Mouse (Mus musculus) heart, postnatal 25 days (tissue): Measurements from ENCODE around the gene Rhbdd3. TPM values are rescaled to one million over a fixed set of nuclear protein-coding genes. Genes with fewer than 3 reads are reported as not detected.

Experiments used
- DNase-seq: peaks from one replicate; pipeline ENCODE4 v3.0.0; 2022; ENCODE audit warnings: low spot score
- intact Hi-C: fragments of 180-260 bp; cut with DNase I; formaldehyde crosslinking; loops from one replicate; pipeline ENCODE4 v1.15.1; 2025
- total RNA-seq, 2 experiments: library from RNA; stranded (reverse); gene quantifications; 2 replicates each; pipeline ENCODE4 v1.2.3; 2021

Gene Rhbdd3
- total RNA-seq, result 10 to 100 TPM; 21.4 to 21.6 TPM

DNA sequence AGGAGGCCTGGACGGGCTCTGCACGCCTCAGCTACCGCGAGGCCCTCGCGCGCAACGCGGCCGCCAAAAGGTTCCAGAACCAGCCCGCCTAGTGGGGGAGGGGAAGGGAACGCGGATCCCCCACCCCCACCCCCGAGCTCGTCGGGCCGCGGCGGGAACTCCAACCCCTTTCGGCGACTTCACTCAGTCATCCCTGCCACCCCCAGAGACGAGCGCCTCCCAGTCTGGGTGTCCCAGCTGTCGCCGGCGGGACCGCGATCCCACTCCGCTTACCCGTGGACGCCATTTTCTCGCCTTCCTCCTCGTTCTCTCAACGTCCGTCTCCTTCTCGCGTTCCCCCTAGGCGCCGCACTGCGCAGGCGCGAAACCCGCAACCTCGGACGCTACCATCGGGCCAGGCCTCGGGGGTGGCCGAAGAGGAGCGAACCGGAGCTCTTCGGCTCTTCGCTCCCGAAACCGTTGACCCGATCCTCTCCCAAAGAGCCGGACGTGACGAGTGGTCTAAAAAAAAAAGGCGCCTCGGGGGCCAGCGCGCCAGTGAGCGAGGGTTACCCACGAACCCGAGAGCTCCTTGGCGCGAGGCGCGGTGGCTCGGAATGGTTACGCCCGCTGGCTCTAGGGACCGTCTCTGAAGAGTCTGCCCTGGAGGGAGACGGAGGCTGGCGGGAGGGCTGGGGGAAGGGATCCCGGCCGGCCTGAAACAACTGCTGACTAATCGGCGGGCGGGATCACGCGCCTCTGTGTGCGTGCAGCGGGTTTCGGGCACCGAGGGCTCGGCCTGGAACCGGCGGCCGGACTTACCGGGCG is at the start of gene Rhbdd3, which contains the start of gene Ewsr1:
Gene Rhbdd3, plus strand, starts transcription at position 191 of the 807 bp plus-strand sequence.
Gene Ewsr1, minus strand, starts transcription at position 531 of the 807 bp plus-strand sequence.
- peak; percentile 94 for DNase-seq
- intact Hi-C loops, result loop anchor here (2.0 kb wide), 1 partner anchor 34 kb away; the partner anchor contains the start of gene Gas2l1

GRCm38 (mm10) chr11:5051629-5052028 is 47.1 kb upstream of the Rhbdd3 start:
- intact Hi-C loops, result no loop called here

DNA sequence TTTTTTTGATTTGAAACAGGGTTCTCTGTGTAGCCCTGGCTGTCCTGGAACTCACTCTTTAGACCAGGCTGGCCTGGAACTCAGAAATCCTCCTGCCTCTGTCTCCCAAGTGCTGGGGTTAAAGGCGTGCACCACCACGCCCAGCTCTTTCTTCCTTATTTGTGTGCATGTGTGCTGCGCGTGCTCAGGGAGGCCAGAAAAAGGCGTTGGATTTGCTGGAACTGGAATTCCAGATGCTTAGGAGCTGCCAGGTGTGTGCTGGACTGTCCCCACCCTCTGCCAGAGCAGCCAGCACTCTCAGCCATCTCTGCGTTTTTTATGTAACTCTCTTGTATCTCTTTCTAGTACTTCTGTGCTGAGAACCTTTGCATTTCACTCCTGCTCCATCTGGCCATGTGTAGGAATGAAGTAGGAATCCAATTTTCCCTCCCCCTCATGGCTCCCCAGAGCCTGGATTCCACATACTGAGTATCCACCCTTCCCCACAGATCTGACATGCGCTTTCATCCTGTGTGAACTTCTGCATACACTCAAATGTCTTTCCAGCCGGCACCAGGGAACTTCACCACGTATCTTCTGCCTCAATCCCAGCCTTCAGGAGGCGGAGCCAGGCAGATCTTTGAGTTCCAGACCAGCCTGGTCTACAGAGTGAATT is 46.4 kb upstream of the Rhbdd3 start:
- no peak for DNase-seq
- intact Hi-C loops, result no loop called here

More at GRCm38 (mm10) chr11:5051629-5052028, 47.1 kb upstream of the Rhbdd3 start:
- no peak for DNase-seq

- intact Hi-C loops, result no loop called here
- DNase-seq, result no peak
Observed at GRCm38 (mm10) chr11:5054151-5054550, 44.6 kb upstream of the Rhbdd3 start.

DNA sequence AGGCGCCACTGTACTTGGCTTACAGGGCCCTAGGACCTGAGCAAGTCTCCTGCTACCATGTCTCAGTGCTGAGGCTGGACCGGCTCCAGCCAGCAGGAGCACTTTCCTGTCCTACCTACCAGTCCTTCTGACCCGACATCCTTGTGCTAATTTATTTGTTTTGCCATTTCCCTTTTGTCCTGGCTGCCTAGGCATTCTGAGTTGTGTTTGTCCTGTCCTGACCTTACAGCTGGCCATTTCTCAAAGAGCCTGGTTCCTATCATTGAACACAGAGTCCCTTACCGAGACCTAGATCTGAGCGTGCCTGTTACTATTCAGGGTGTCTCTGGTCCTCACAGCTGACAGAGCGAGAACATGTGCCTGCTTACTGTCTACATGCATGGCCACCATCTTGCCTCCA is 43.9 kb upstream of the Rhbdd3 start:
- no peak for DNase-seq
- intact Hi-C loops, result no loop called here

- no peak for DNase-seq
- intact Hi-C loops, result no loop called here
Observed at GRCm38 (mm10) chr11:5055945-5056938, 42.5 kb upstream of the Rhbdd3 start.

GRCm38 (mm10) chr11:5057064-5057463 is 41.7 kb upstream of the Rhbdd3 start:
- no peak for DNase-seq
- intact Hi-C loops, result no loop called here

GRCm38 (mm10) chr11:5057541-5057855 is 41.2 kb upstream of the Rhbdd3 start:
- no peak for DNase-seq
- intact Hi-C loops, result no loop called here

DNA sequence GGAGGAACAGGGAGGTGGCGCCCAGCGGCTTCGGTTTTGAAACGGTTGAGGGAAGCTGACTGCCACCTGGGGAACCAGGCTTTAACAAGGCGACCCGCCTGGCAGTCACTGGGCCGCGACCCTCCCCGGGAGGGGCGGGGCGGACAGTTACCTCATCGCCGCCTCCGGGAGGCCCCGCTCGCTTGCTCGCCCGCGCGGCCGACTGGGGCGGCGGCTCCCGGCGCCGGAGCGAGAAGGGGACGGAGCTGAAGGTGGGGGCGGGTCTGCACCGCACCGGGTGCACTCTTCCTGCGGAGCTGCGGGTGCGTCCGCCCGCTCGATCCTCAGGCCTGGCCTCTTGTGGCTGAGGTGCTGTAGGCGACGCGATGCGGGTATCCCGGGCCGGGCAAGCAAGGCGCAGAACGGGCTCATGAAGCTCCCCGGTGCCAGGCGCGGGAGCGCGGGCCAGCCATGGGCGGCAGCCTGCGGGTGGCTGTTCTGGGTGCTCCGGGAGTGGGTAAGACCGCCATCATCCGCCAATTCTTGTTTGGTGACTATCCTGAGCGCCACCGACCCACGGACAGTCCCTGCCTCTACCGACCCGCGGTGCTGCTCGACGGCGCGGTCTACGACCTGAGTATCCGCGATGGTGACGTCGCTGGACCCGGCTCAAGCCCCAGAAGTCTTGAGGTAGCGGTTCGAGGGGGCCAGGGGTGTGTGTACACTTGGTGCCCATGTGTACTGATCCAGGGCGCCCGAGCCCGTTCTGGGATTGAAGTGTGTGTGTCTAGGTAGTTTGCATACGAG is 40.7 kb upstream of the Rhbdd3 start, which contains the start of gene Rasl10a:
Gene Rasl10a, plus strand, starts transcription at position 273 of the 786 bp plus-strand sequence.
- DNase-seq, result no peak
- intact Hi-C loops, result no loop called here

GRCm38 (mm10) chr11:5058783-5059182 is 39.9 kb upstream of the Rhbdd3 start:
- intact Hi-C loops, result no loop called here
- no peak for DNase-seq

- no peak for DNase-seq
- intact Hi-C loops, result no loop called here
Observed at GRCm38 (mm10) chr11:5059230-5059629, 39.5 kb upstream of the Rhbdd3 start.

DNA sequence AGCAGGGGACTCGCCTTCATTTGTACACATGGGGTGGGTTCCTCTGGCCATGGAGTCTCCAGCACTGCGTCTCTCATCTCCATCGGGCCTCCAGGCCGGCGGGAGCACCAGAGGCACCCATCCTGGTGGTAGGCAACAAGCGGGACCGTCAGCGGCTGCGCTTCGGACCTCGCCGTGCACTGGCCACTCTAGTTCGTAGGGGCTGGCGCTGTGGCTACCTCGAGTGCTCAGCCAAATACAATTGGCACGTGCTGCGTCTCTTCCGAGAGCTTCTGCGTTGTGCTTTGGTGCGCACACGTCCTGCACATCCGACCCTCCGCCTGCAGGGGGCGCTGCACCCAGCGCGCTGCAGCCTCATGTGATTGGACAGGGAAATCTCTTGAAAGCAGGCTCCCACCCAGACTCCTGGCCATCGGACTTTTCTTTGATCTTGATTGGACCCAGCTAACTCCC is 39.0 kb upstream of the Rhbdd3 start:
- intact Hi-C loops, result no loop called here
- DNase-seq, result no peak

DNA sequence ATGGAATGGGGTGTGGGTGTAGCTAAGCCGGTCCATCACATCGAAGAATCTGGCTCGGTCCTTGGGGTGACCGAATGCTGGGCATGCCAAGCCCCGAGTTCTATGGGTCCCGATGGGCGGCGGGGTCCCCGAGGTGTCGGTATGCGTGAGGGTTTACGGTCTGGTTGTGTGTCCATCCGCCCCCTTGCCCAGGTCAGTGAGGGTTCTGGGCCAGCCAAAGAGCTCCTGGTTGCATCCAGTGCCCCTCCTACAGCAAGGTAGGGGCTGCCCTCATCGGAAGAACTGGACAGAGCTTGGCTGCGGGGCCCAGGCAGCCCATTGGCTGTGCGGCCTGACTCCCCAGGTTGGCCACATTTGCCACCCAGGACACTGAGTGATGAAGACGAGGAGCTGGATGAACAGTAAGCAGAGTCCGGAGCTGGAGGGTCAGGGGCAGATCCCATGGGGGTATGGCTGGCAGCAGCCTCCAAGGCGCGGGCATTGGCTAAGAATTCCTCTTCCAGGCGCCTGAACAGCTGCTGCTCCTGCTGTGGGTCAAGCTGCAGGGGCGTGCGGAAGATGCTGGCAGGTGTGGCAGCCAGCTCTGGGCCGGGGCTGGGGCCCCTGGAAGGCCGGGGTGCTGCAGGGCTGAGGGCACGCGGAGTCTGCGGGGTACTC is 37.8 kb upstream of the Rhbdd3 start:
- no peak for DNase-seq
- intact Hi-C loops, result no loop called here

- intact Hi-C loops, result no loop called here
- peak; percentile 96 for DNase-seq
Observed at GRCm38 (mm10) chr11:5061413-5062139, 37.1 kb upstream of the Rhbdd3 start.

- no peak for DNase-seq
- intact Hi-C loops, result no loop called here
Observed at GRCm38 (mm10) chr11:5062326-5062725, 36.4 kb upstream of the Rhbdd3 start.

DNA sequence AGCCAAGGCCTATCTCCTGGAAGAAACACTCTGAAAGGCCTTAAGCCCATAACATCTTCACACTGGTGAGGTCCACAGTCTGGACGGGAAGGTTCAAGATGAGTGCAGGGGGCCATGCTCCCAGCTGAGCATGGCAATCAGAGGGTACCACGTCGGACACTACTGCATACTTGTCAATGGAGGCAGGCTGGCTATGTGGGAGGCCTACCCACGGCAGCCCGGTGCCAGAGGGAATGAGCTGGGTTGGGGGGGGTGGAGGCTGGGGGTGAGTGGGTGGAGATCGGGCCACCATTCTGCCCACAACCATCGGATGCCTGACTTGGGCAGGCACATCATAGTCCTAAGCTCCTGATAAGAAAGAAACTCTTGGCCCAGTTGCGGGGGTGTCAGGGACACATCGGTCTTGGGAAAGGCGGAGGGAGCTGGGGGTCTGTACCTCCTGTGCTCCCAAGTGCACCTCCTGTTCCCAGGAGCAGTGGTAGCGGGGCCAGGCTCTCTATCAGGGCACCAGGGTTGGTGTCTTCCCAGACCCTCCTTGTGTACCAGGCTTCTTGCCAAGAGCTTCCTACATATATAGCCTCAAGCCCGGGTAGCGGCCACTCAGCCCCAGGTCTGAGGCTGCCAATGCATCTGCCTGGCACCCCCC is 35.7 kb upstream of the Rhbdd3 start:
- no peak for DNase-seq
- intact Hi-C loops, result no loop called here

DNA sequence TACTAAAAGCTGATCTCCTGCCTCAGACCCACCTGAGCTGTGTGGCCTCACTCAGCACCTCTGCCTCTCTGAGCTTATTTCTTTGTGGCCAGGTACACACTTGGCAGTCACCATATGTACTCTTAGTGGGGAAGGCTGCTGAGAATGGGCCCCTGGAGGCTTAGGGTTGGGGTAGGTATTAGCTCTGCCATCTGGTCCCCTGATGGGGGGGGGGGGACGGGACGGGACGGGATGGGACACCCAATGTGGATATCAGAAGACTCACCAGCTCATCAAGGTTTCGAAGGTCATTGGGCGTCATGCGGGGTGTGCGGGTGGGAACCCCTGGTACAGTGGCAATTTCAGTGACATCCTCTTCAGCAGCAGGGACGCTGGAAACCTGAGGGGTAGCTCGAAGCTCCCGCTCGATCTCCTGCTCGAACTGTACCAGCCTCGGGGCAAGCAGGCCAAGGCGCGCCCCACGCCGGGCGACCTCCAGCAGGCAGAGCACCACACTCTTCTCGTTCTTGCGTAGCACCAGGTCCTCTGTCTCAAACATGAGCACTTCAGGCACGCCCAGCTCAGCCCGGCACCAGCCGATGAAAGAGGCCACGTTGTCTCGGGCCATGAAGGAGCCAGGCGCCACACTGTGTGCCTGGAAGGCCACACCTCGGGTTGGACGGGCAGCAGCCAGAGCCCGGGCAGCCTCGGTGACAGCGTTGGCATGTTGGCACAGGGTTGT is 35.0 kb upstream of the Rhbdd3 start:
- intact Hi-C loops, result loop anchor here (2.0 kb wide), 1 partner anchor 35 kb away; the partner anchor contains the start of genes Ewsr1 and Rhbdd3
- DNase-seq, result no peak
